Mouse (Mus musculus) neural tube, embryonic 13.5 days (tissue): ENCODE measurements around the gene Hmx3. TPM values are rescaled to one million over a fixed set of nuclear protein-coding genes. Genes with fewer than 3 reads are reported as not detected.
A peak's percentile ranks its signal among the peaks of the same experiment; 100 is the strongest.

Experiments
- ATAC-seq: fragments of 200-750 bp; cut with Nextera tagmentation; 2 replicates; pipeline ENCODE4 v1.8.0; 2017; ENCODE audit warnings: low read depth, mild to moderate bottlenecking, moderate TSS enrichment, moderate library complexity
- H3K27ac ChIP-seq: fragments of 300-500 bp; sonication (generic); replicated peaks from 2 replicates; pipeline ENCODE4 v1.5.1; 2015; ENCODE audit warnings: moderate library complexity, mild to moderate bottlenecking, inconsistent platforms
- H3K27me3 ChIP-seq: fragments of 300-500 bp; sonication (generic); 2 replicates; pipeline ENCODE4 v1.6.1; 2015; ENCODE audit warnings: mild to moderate bottlenecking, inconsistent platforms
- H3K36me3 ChIP-seq: fragments of 300-500 bp; sonication (generic); 2 replicates; pipeline ENCODE4 v1.6.1; 2015; ENCODE audit warnings: mild to moderate bottlenecking, inconsistent platforms
- H3K4me1 ChIP-seq: fragments of 300-500 bp; sonication (generic); replicated peaks from 2 replicates; pipeline ENCODE4 v1.6.1; 2015; ENCODE audit warnings: inconsistent platforms
- H3K4me2 ChIP-seq: fragments of 300-500 bp; sonication (generic); 2 replicates; pipeline ENCODE4 v1.6.1; 2015; ENCODE audit warnings: inconsistent platforms, mild to moderate bottlenecking, moderate library complexity
- H3K4me3 ChIP-seq: fragments of 300-500 bp; sonication (generic); 2 replicates; pipeline ENCODE4 v1.5.1; 2015; ENCODE audit warnings: mild to moderate bottlenecking, inconsistent platforms
- H3K9ac ChIP-seq: fragments of 300-500 bp; sonication (generic); 2 replicates; pipeline ENCODE4 v1.6.1; 2015; ENCODE audit warnings: moderate library complexity, mild to moderate bottlenecking, inconsistent platforms
- H3K9me3 ChIP-seq: fragments of 300-500 bp; sonication (generic); 2 replicates; pipeline ENCODE4 v1.6.1; 2016; ENCODE audit warnings: inconsistent platforms
- WGBS: fragments of 180-500 bp; shearing (Covaris S2); methylation state at CpG from one replicate; pipeline ENCODE4 v1.1.7; 2015; 5-methylcytosine and 5-hydroxymethylcytosine counted together
- polyA plus RNA-seq: library from polyadenylated mRNA; unstranded; fragments of >200 nt; fragmentation: Nextera tagmentation; extraction: Ambion mirVana; gene quantifications from 2 replicates; pipeline ENCODE4 v1.2.1, GENCODE M21; 2015

Gene Hmx3
- polyA plus RNA-seq, 1 experiment from 2014 or later, result 0.52 TPM

DNA sequence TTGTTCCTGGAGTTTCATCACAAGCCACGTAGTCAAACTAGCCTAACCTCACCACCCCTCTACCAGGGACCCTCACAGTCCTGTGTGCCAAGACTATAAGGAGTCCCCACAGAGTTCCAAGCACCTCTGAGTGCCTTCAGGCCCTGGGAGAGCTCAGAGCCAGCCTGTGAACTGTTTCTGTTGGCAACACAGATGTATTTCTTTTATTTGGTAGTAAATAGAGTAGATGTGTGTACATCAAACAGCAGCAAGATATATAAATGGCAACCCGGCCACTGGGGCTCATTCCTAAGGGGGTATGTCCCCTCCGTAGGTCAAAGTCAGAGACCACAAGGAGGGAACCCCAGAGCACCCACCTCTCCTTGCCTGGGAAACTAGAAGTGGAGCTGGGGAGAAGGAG is 5.8 kb downstream of the Hmx3 start, which contains the start of gene Hmx2:
Gene Hmx2 (plus strand): TSS at position 301 of the 400 bp plus-strand sequence.
- H3K4me3 ChIP-seq, result no peak within 1 kb of the TSS
- H3K4me1 ChIP-seq, result peaks cover 11% of the 10 kb centered on the region
- H3K9me3 ChIP-seq, result no peaks in the 10 kb centered on the region
- WGBS, result 4% methylated on average over 3 of the region's 3 CpGs
- no peak for ATAC-seq
- H3K4me2 ChIP-seq, result no peak within 1 kb of the TSS
- peaks cover 100% of the 10 kb centered on the region for H3K27me3 ChIP-seq
- H3K9ac ChIP-seq, result no peak within 1 kb of the TSS
- no peaks in the 10 kb centered on the region for H3K36me3 ChIP-seq
- H3K27ac ChIP-seq, result no peak within 1 kb of the TSS

DNA sequence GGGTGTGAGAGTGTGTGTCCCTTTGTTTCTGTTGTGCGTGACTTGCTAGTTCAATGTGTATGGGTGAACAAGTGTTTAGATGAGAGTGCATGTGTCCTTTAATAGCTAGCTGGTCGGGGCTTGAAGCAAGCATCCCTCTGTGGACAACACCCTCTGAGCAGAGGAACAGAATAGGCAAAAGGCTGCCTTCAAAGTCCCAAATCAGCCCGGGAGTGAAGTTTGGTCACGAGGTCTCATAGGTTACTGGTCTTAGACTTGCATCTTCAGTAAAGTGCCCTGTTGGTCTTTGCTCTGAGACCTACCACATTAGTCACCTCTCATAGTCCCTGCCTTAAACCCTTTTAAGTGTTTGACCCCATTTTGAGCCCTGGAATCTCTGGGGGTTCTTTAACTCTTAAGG is 8.8 kb downstream of the Hmx3 start:
- Histone ChIP-seq H3K4me1 (peaks cover 21% of the 10 kb centered on the region), H3K36me3 (no peaks in the 10 kb centered on the region), H3K27me3 (peaks cover 100% of the 10 kb centered on the region), H3K9ac (no peak overlapping the region), H3K27ac (no peak overlapping the region), H3K4me3 (no peak overlapping the region), H3K4me2 (no peak overlapping the region), H3K9me3 (no peaks in the 10 kb centered on the region)
- WGBS, result 0% methylated on average over 4 of the region's 4 CpGs
- ATAC-seq, result no peak

DNA sequence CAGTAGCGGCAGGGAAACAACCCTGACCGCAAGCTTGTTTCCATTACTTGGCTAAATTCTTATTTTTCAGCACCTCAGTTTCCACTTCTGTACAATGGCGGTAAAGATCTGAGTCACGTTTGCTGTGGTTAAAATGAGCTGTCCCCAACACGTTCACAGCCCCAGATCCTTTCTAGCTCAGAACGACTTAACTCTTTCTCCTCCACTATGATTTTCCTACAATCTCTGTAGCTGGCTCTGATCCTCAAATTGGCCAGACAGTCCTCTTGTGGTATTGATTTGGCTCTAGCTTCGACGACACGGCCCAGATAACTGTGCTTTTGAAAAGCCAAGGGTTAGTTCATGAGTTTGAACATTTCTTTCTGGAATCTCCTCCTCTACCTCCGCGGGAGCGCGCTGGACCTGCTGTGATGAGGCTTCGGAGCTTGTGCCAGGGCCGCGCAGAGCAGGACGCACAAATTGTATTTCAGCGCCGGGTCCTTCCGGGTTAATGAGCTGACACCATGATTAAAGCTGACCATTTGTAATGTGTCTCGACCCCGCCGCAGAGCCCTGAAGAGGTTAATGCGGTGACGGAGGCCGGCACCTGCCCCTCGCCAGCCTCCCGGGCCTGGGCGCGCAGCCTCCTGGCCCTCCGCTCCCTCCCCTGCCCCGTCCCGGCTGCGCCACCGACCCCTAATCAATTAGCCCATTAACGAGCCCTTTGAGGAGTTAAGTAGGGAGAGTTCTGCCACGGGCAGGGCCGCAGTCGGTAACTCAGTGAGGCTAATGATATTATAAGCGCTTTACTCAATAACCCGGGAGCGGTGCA is 9.5 kb downstream of the Hmx3 start:
- WGBS, result under 1% methylated on average over 42 of the region's 42 CpGs
- no peak overlapping the region for H3K27ac ChIP-seq
- no peak for ATAC-seq
- H3K4me1 ChIP-seq, result peaks cover 27% of the 10 kb centered on the region
- H3K4me3 ChIP-seq, result no peak overlapping the region
- no peaks in the 10 kb centered on the region for H3K9me3 ChIP-seq
- H3K4me2 ChIP-seq, result no peak overlapping the region
- H3K36me3 ChIP-seq, result no peaks in the 10 kb centered on the region
- H3K27me3 ChIP-seq, result peaks cover 100% of the 10 kb centered on the region
- no peak overlapping the region for H3K9ac ChIP-seq

DNA sequence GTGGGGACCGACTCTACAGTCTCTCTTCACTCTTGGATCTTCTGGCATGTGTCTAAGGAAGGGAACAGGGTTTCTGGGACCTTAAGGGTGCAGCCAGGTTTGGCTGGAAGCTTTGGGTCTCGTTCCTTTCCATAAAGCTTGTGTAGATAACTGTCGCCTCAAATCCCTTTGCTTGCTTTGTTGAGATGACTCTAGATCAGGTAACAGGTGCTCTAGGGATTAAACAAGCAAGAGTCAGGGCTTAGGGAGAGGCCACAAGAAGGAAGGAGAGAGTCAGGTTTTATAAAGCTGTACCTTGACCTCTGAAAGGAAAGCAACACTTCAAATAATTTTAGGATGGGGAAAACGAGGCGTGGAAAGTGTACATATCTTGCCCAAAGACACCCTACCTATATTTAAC is 10.1 kb downstream of the Hmx3 start:
- H3K4me1 ChIP-seq, result peaks cover 29% of the 10 kb centered on the region
- no peak for ATAC-seq
- H3K4me3 ChIP-seq, result no peak overlapping the region
- H3K4me2 ChIP-seq, result no peak overlapping the region
- WGBS, result 2% methylated on average over 5 of the region's 5 CpGs
- H3K27me3 ChIP-seq, result peaks cover 100% of the 10 kb centered on the region
- no peak overlapping the region for H3K27ac ChIP-seq
- H3K9ac ChIP-seq, result no peak overlapping the region
- H3K9me3 ChIP-seq, result no peaks in the 10 kb centered on the region
- H3K36me3 ChIP-seq, result no peaks in the 10 kb centered on the region

DNA sequence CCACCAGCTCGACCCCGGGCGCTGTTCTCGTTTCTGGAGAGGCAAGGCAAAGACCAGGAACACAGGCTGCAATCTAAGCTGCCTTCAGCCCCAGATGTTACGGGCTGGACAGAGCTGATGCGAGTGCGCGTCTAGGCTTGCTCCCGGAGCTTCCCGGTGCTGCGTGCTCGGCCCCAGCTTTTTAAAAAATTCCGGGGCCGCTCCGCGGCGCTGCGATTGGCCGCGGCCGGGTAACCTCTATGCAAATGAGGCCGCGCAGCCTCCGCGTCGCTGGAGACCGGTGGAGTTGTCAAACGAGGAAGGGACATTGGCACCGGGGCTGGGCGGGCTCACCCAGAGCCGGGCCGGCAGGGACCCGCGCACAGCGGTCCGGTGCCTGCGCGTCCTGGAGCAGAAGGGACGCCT is 11.1 kb downstream of the Hmx3 start:
- under 1% methylated on average over 39 of the region's 39 CpGs for WGBS
- peak overlapping the region; percentile 29 for H3K4me3 ChIP-seq
- H3K27ac ChIP-seq, result no peak overlapping the region
- H3K9ac ChIP-seq, result 0 out of 2 replicates have a peak overlapping the region, but pooled peaks have one; percentile 32
- H3K4me1 ChIP-seq, result peaks cover 29% of the 10 kb centered on the region
- H3K4me2 ChIP-seq, result peak overlapping the region; percentile 46
- no peaks in the 10 kb centered on the region for H3K9me3 ChIP-seq
- 0 out of 2 replicates have a peak, but pooled peaks have one; percentile 16 for ATAC-seq
- peaks cover 100% of the 10 kb centered on the region for H3K27me3 ChIP-seq
- H3K36me3 ChIP-seq, result no peaks in the 10 kb centered on the region

DNA sequence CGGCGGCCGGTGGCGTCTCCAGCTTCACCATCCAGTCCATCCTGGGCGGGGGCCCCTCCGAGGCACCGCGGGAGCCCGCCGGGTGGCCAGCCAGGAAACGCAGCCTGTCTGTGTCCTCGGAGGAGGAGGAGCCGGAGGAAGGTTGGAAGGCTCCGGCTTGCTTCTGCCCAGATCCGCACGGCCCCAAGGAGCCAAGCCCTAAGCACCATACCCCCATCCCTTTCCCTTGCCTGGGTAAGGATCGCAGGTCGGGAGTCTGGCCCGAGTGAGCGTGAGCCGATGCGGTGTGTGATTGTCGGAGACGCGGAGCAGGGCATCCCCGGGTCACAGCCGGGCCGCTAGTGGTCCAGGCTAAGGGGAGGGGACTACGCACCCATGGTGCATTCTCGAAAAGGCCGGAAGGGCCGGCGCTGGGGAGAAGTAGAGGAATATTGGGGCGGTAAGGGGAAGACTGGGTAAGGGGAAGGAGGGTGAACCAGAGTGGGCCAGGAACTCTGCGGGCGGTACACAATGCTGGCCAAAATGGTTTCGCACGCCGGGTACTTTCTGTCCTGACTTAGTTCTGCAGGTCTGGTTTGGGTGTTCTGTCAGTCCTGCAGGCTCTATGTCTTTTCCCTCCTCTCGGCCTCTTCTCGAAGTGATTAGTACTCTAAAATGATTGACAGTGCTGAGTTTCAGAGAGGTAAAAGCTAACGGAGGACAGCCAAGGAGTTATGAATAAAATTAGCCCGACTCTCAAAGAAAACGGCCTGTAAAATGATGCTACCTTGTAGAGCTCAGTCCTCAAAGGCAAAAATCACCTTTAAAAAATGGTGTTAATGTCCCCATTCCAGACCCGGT is 11.9 kb downstream of the Hmx3 start:
- under 1% methylated on average over 45 of the region's 45 CpGs for WGBS
- Histone ChIP-seq H3K27ac (peak overlapping the region; percentile 49; the same call in 1 of the 2 replicates), H3K27me3 (peaks cover 100% of the 10 kb centered on the region), H3K9ac (peak overlapping the region; percentile 32; the same call in 1 of the 2 replicates), H3K4me3 (peak overlapping the region; percentile 29), H3K4me2 (peak overlapping the region; percentile 46), H3K36me3 (no peaks in the 10 kb centered on the region), H3K4me1 (peaks cover 29% of the 10 kb centered on the region), H3K9me3 (no peaks in the 10 kb centered on the region)
- peak; percentile 29; the same call in 1 of the 2 replicates for ATAC-seq

DNA sequence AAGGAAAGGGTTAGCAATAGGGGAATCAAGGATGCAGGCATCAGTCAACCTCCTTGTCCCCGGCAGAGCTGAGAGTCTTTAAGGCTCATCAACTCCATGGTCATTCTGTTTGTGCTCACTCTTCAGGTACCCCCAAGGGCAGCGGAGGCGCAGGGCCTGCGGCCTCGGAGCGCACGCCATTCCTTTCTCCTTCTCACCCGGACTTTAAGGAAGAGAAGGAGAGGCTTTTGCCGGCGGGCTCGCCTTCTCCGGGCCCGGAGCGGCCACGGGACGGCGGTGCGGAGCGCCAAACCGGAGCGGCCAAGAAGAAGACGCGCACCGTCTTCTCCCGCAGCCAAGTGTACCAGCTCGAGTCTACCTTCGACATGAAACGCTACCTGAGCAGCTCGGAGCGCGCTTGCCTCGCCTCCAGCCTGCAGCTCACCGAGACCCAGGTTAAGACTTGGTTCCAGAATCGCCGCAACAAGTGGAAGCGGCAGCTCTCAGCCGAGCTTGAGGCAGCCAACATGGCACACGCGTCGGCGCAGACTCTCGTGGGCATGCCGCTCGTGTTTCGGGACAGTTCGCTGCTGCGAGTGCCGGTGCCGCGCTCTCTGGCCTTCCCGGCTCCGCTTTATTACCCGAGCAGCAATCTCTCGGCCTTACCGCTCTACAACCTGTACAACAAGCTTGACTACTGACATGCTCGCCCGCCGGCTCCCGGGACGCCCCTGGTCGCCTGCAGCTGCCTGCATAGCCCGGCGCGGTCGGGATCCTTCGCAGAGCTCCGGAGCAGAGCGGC is 12.8 kb downstream of the Hmx3 start:
- Histone ChIP-seq H3K36me3 (no peaks in the 10 kb centered on the region), H3K9ac (no peak overlapping the region), H3K4me1 (peaks cover 29% of the 10 kb centered on the region), H3K27me3 (peaks cover 92% of the 10 kb centered on the region), H3K4me2 (peak overlapping the region; percentile 46), H3K27ac (peak overlapping the region; percentile 42; the same call in 1 of the 2 replicates), H3K4me3 (peak overlapping the region; percentile 29), H3K9me3 (no peaks in the 10 kb centered on the region)
- ATAC-seq, result no peak
- WGBS, result under 1% methylated on average over 68 of the region's 68 CpGs

DNA sequence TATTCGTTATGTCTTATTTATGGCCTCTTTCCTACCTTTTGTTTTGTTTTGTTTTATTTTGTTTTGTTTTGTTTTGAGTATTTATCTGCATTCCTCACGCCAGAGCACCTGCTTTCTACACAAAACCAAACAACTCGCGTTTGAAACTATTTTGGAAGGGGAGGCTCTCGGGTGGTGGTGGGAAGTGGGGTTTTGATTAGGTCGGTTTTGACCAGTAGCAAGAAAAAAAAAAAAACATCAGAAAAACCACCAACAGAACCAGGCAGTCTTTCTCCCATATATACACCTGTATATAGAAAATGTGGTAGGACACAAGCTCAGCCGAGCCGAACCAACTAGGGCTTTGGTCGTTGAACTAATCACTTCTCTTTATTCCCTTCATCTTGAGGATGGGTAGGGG is 13.4 kb downstream of the Hmx3 start:
- ATAC-seq, result no peak
- H3K36me3 ChIP-seq, result no peaks in the 10 kb centered on the region
- H3K4me3 ChIP-seq, result peak overlapping the region; percentile 29
- no peaks in the 10 kb centered on the region for H3K9me3 ChIP-seq
- under 1% methylated on average over 9 of the region's 9 CpGs for WGBS
- H3K4me2 ChIP-seq, result peak overlapping the region; percentile 46
- H3K27me3 ChIP-seq, result peaks cover 86% of the 10 kb centered on the region
- no peak overlapping the region for H3K27ac ChIP-seq
- peaks cover 35% of the 10 kb centered on the region for H3K4me1 ChIP-seq
- no peak overlapping the region for H3K9ac ChIP-seq

DNA sequence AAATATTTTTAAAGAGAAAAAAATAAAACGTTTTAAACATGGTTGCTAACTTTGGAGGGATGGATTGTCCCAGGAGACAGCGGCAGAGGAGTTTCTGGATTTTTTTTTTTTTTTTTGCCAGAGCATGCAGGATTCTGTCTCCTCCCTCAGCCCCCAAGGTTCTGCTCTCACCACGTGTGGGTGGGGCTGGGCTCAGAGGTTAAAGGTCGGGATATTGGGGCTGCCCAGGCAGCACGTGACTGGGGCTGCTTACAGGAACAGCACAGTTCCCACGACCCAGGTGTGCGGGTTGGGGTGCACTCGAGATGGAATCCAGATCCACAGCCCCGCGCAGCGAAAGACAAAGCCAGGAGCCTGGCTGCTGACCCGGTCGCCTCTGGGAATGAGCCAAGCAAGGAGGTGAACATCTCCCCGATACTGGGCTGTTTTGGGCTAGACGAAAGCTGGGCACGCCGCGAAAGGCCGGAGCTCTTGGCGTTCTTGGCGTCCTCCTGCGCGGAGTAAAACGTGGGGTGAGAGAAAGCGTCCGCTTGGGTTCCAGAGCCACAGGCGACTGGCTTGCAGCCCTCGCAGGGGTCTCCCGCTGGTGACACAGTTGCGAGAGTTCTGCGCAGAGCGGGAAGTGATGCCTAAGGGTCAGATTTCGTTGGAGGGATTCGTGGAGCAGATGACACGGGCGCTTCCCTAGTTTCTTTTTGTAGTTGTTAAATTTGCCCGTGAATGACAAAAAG is 14.0 kb downstream of the Hmx3 start:
- Histone ChIP-seq H3K27me3 (peaks cover 80% of the 10 kb centered on the region), H3K4me1 (peaks cover 40% of the 10 kb centered on the region), H3K4me3 (peak overlapping the region; percentile 8; the same call in 1 of the 2 replicates), H3K4me2 (peak overlapping the region; percentile 17), H3K9ac (no peak overlapping the region), H3K27ac (no peak overlapping the region), H3K9me3 (no peaks in the 10 kb centered on the region), H3K36me3 (no peaks in the 10 kb centered on the region)
- WGBS, result under 1% methylated on average over 37 of the region's 37 CpGs
- no peak for ATAC-seq

DNA sequence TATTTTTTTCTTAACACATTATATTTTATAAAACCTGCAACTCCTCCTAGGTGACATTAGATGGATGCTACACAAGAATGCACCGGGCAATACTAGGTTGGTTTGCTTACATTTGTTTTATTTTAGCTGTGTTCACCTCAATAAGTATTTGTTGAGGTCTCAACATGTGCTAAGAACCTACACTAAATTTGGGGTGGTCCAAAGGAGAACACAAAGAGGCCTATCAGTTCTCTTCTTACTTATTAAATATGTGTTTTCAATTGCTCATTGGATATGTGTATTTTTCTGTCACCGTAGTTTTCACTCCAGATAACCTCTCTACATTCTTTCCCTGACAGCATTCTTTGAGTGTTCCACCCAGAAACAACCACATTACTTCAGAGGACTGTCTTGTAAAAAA is 15.1 kb downstream of the Hmx3 start:
- WGBS, result 27% methylated on average over 2 of the region's 2 CpGs
- Histone ChIP-seq H3K27me3 (peaks cover 69% of the 10 kb centered on the region), H3K9me3 (no peaks in the 10 kb centered on the region)

More for the DNA sequence above, 15.1 kb downstream of the Hmx3 start:
- H3K4me1 ChIP-seq, result peaks cover 51% of the 10 kb centered on the region
- no peak overlapping the region for H3K27ac ChIP-seq
- no peak for ATAC-seq
- no peak overlapping the region for H3K9ac ChIP-seq
- H3K36me3 ChIP-seq, result peaks cover 10% of the 10 kb centered on the region
- no peak overlapping the region for H3K4me3 ChIP-seq
- no peak overlapping the region for H3K4me2 ChIP-seq
